Mouse (Mus musculus): ENCODE results near the gene Kir3dl1. TPM values are rescaled to one million over a fixed set of nuclear protein-coding genes. Genes with fewer than 3 reads are reported as not detected.
"Not testable (repeated sequence)": the region's sequence is repeated elsewhere in the genome, so short reads cannot be mapped to it uniquely, and the experiment has no call there.

Kir3dl1 gene
- total RNA-seq (2021) = not detected
- long read RNA-seq, experiment 1 = 0 reads
- long read RNA-seq, experiment 2 = 0 reads

GRCm38 (mm10) chrX:136517699-136518098 is at the start of gene Kir3dl1:
Gene Kir3dl1, plus strand, starts transcription at chrX:136517999.
- not testable (repeated sequence) for DNase-seq (ENCODE audit: low spot score in 2 of 2)

GRCm38 (mm10) chrX:136543956-136544355 is 26.2 kb downstream of the Kir3dl1 start, which contains the start of gene Kir3dl2:
Gene Kir3dl2, minus strand, starts transcription at chrX:136544056.
- DNase-seq (ENCODE audit: low spot score in 2 of 2) = not testable (repeated sequence)

GRCm38 (mm10) chrX:136569094-136569493 is 51.3 kb downstream of the Kir3dl1 start:
- not testable (repeated sequence) for DNase-seq (ENCODE audit: low spot score in 2 of 2)

Other genes starting within 250 kb of the Kir3dl1 start
- 10 to 100 TPM; 58.9 to 72.6 TPM for gene Bex3, start 247.7 kb upstream of the Kir3dl1 start, total RNA-seq (2021)
- not detected for gene Kir3dl2, start 26.1 kb downstream of the Kir3dl1 start, total RNA-seq (2021)
- 10 to 100 TPM; 20.5 to 42.4 TPM for gene Tceal3, start 72.8 kb downstream of the Kir3dl1 start, total RNA-seq (2021)
- gene Tceal1, start 190.0 kb downstream of the Kir3dl1 start, total RNA-seq (2021) = 10 to 100 TPM; 10.7 to 12.7 TPM
- 100 to 1,000 TPM; 330 to 342 TPM for gene Morf4l2, start 225.7 kb downstream of the Kir3dl1 start, total RNA-seq (2021)

Data from gastrocnemius, postnatal 4 days (tissue).